Mouse (Mus musculus): ENCODE results near the gene Rhov.

DNA sequence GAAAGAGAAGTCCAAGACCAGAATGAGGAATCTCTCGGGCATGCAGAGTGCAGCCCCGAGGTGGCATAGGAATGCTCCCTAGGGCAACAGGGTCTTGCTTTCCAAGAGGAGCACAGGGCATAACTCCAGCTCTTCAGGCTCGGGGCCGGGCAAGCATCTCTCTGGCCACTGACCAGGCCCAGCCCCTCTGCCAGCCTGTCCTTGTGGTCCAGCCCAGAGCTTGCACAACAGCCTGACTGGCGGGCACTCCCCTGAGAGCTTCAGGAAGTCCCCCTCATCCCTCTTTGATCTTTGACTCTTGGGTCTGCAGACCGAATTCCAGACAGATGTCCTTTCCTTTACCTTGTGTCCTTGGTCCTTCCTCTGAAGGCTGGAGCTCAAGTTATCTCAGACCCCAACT, 31.8 kb upstream of the Rhov start:
- TF ChIP-seq CTCF (IDR thresholded peaks at IDR 0.05; ENCODE audit: control insufficient read depth, insufficient read depth, insufficient read length) (no peak), MAX (IDR thresholded peaks at IDR 0.05) (no peak), USF1 (IDR thresholded peaks at IDR 0.05; ENCODE audit: low read depth) (no peak), CEBPB (IDR thresholded peaks at IDR 0.05; ENCODE audit: low read depth) (no peak), FOSL1 (IDR thresholded peaks at IDR 0.05; ENCODE audit: insufficient read depth, low read length, poor library complexity, severe bottlenecking) (no peak), MYOG (IDR thresholded peaks at IDR 0.05; ENCODE audit: control insufficient read depth, extremely low read depth, insufficient read length) (no peak), MYOD1 (IDR thresholded peaks at IDR 0.05; ENCODE audit: control insufficient read depth, insufficient read length, low read depth) (no peak)
